Mouse (Mus musculus): ENCODE results near the gene Cdv3.

DNA sequence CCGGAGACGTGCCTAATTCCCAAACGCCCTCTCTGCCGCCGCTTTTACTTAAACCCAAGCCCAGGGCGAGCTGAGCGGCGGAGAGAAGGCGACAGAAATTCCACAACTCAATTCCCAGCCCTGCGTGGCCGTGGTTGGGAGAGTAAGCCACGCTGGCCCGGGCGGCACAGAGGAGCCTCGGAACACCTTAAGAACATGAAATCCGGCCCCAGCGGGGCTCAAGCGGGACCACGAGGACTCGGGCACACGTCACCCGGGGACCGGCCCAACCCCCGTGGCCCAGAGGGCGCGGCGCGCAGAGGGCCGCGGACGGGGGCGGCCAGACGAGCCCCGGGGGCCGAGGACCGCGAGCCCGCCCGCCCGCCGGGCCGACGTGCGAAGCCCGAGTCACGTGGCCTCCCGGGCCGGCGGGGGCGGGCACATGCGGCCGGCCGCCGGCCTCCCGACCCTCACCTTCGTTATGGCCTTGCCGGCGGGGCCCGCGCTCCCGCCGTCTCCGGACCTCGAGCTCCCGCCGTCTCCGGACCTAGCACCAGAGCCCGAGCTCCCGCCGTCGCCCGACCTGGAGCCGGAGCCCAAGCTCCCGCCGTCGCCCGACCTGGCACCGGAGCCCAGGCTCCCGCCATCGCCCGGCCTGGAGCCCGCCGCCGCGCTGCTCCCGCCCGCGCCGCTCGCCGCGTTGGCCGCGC lies 895 bp downstream of the Cdv3 start:
- no peak for TF ChIP-seq CTCF (IDR thresholded peaks at IDR 0.05; ENCODE audit: borderline replicate concordance, insufficient read depth, low read depth, low read length)
- TF ChIP-seq POLR2A (IDR thresholded peaks at IDR 0.05; ENCODE audit: borderline replicate concordance, insufficient read depth, low read length), result no peak

Measured in cerebellum, adult 2 months (tissue).